Mouse (Mus musculus) spleen, embryonic (tissue): ENCODE measurements around the gene Clcn7.

Experiments used
- CTCF ChIA-PET: fragments of 350-600 bp; sonication (Branson Sonifier 250); formaldehyde crosslinking; loops from one replicate; lab custom pipeline; 2022; lab: Charles Lee

Clcn7 gene

GRCm38 (mm10) chr17:25133275-25133698 lies at the start of gene Clcn7:
Gene Clcn7, plus strand, starts transcription at chr17:25133391.
- CTCF ChIA-PET = interaction anchor here (0.6 kb wide), 1 partner anchor 199 kb away, joined by 5 read pairs; no protein-coding TSS in a partner anchor

DNA sequence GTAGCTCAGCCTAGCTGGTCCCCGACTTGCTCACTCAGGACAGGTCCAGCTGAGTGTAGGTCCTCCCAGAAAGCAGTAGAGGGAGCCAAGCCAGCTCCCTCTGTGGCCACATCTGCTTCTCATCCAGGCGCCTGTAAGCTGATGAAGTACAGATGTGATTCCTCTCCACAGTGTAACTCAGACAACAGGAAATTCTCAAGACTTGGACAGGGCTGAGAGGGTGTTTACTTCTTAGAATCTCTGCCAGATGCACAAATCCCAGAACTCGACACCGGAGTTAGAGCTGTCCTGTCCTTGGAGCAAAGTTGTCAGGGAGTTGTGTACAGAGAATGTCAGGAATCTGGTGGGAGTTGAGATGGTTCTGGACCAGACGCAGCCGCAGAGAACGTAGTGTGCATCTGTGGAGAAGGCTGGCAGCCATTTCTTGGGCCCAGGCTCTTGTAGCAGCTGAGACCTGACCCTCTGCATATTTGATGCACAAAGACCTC lies 49.7 kb upstream of the Clcn7 start, which contains the start of gene Tmem204:
Gene Tmem204, minus strand, starts transcription at position 148 of the 488 bp plus-strand sequence.
- CTCF ChIA-PET = no interaction called here

- CTCF ChIA-PET = no interaction called here
Measured at GRCm38 (mm10) chr17:25084835-25085385, 48.3 kb upstream of the Clcn7 start.

DNA sequence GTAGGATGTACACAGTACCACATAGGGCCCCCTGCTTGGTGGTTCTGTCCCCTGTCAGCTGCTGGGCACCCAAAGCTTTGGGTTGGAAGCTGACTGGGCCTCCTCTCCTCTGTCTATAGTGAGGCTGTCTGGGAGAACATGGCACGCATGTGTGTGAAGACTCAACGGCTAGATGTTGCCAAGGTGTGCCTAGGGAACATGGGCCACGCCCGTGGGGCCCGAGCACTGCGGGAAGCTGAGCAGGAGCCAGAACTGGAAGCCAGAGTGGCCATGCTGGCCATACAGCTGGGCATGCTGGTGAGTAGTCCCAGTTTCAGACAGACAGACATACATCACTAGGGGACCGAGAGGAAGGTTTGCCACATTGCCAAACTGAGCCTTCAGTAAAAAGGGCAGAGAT lies 46.5 kb upstream of the Clcn7 start:
- CTCF ChIA-PET = interaction anchor here (0.6 kb wide), 1 partner anchor 62 kb away, joined by 3 read pairs; no protein-coding TSS in a partner anchor

GRCm38 (mm10) chr17:25089158-25089557 lies 44.0 kb upstream of the Clcn7 start:
- CTCF ChIA-PET = no interaction called here

- CTCF ChIA-PET = interaction anchor here (0.6 kb wide), 1 partner anchor 856 kb away, joined by 3 read pairs; no protein-coding TSS in a partner anchor
Measured at GRCm38 (mm10) chr17:25090450-25090849, 42.7 kb upstream of the Clcn7 start.

DNA sequence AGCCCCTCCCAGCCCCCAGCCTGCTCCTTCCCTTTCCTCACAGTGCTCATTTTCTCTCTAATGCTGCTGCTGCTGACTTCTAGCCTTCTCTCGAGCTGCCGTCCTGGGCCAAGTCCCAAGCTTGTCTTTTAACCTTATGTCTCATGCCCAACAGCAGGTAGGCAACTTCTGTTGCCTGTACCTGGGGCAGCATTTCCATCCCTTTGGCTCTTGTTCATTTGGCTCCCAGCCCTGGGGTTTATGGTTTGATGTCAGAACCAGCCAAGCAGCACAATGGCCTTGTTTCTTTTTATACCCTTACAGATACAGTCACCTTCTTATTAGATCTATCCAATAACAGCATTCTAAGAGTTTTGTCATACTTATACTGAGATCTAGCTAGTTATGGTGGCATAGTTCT lies 37.0 kb upstream of the Clcn7 start:
- CTCF ChIA-PET = no interaction called here

GRCm38 (mm10) chr17:25100052-25100451 lies 33.1 kb upstream of the Clcn7 start:
- CTCF ChIA-PET = no interaction called here

DNA sequence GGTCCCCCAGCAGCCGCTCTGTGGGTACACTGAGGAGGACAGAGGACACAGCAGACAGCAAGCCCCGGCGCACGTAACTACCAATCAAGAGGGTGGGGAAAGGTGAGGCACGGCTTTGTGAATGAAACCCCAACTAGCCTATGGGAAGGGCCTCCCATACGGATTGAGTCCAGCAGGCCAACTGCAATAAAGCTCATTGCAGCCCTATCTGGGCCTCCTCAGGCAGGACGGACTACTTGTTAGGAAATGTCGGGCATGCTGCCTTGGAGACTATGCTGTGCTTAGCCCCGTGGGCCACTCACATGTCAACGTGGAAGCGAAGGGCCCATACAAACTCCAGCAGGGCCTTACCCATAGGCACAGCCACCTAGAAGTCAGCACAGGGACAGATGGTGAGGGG lies 31.9 kb upstream of the Clcn7 start:
- CTCF ChIA-PET = interaction anchor here (0.5 kb wide), 1 partner anchor 375 kb away, joined by 3 read pairs; no protein-coding TSS in a partner anchor

- CTCF ChIA-PET = no interaction called here
Measured at GRCm38 (mm10) chr17:25107786-25108185, 25.4 kb upstream of the Clcn7 start.

DNA sequence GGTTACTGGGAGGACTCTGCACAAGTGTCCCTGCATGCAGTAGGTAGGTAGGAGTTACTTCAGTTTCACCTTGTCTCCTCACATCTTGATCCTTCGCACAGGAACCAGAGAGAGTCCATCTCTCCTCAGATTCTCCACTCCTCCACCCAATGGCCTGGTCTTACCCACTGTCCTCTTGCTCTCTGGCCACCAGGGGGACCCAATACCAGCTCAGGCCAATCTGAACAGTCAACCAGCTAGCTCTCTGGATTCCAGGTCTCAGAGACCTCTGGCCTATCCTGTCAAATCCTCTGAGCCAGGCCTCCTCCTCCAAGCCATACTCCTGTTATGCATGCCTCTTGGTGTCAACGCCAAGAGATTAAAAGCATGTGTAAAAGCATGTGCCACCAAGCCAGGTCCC lies 23.6 kb upstream of the Clcn7 start:
- CTCF ChIA-PET = interaction anchor here (0.5 to 0.7 kb wide), 2 partner anchors 299 to 413 kb away, joined by 4 to 6 read pairs; no protein-coding TSS in a partner anchor

- CTCF ChIA-PET = no interaction called here
Measured at GRCm38 (mm10) chr17:25110590-25110989, 22.6 kb upstream of the Clcn7 start.

GRCm38 (mm10) chr17:25111220-25111619 lies 22.0 kb upstream of the Clcn7 start:
- CTCF ChIA-PET = no interaction called here

DNA sequence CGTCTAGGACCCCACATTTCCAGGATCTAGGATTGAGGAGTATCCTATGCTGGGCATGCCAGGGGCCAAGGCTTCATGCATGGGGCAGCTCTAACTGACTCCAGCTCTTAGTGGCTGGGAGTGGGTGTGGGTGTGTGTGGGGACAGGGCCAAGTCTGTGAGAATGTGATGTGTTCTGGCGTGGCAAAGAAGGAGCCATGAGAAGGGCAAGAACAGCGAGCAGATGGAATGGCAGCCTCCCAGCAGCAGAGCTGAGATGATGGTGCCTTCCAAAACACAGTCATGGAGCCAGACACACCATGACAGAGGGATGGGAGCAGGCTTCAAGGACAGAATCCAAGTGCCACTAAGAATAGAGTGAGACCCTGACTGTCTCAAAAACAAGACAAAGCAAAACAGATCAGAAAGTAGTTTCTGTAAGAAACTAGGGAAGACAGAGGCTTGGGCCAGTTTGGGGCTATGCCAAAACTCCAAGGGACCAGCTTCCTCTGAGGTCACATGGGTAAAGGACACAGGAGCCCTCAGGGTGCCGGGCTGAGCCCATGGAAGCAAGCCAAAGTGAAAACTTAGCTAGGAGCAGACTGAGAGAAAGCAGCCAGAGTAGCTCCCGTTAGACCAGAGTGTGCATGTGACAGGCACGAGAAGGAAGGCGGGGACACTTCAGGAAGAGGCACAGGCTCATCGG lies 21.3 kb upstream of the Clcn7 start:
- CTCF ChIA-PET = no interaction called here

- CTCF ChIA-PET = no interaction called here
Measured at GRCm38 (mm10) chr17:25112423-25112810, 20.8 kb upstream of the Clcn7 start.

- CTCF ChIA-PET = interaction anchor here (0.6 to 0.8 kb wide), 2 partner anchors 16 to 67 kb away, joined by 4 to 5 read pairs; no protein-coding TSS in a partner anchor
Measured at GRCm38 (mm10) chr17:25114908-25115645, 18.1 kb upstream of the Clcn7 start.

DNA sequence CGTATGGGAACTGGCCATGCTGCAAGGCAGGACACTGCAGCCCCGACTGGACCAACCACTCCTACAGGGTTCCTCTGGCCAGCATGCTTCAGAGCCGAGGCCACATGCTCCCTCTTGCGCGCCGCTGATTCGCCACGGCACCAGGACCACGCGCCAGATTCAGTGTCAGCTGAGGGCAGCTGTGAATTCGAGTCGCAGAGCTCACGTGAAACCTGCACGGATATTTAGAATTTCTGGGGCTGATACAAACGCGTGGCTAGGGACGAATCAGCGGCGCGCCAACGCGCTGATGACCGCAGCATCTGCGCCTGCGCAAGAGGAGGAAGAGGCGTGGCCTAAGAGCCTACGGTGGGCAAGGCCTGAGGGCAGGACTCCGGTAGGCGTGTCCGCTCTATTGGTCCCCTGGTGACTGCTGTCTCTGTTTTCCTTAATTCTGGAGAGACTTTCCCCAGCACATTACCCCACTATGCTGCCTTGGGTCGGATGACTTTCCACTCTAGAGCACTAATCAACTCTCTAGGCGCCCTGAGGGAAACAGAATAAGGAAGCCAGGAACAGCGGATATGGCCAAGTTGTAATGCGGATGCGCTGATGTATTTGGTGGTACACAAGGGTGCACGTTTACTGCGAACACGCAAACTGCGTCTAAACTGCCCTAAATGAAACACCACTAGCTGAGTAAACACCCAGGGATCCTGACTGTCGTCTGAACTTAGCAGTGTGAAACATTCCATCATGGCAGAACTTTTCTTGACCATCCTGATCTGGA lies 17.3 kb upstream of the Clcn7 start, which contains the start of gene Telo2:
Gene Telo2, minus strand, starts transcription at position 304 of the 769 bp plus-strand sequence.
- CTCF ChIA-PET = interaction anchor here (0.6 to 1.1 kb wide), 3 partner anchors 17 to 127 kb away, joined by 4 to 10 read pairs (median 5); no protein-coding TSS in a partner anchor

- CTCF ChIA-PET = no interaction called here
Measured at GRCm38 (mm10) chr17:25117263-25117662, 15.9 kb upstream of the Clcn7 start.

- CTCF ChIA-PET = interaction anchor here (0.6 to 0.7 kb wide), 2 partner anchors 25 to 329 kb away, joined by 3 read pairs; no protein-coding TSS in a partner anchor
Measured at GRCm38 (mm10) chr17:25120406-25120805, 12.8 kb upstream of the Clcn7 start, which contains the start of gene Ptx4. Gene Ptx4, plus strand, starts transcription at chr17:25120760.

- CTCF ChIA-PET = no interaction called here
Measured at GRCm38 (mm10) chr17:25123979-25124378, 9.2 kb upstream of the Clcn7 start.
